Mouse (Mus musculus) megakaryocyte, embryonic 14.5 days (primary cell): ENCODE measurements around the gene Rnf145.

ENCODE experiments used
- FLI1 ChIP-seq: IDR thresholded peaks from 2 replicates; pipeline ENCODE4 v1.6.1; 2012; ENCODE audit warnings: low read length, inconsistent platforms, mixed read lengths
- GATA1 ChIP-seq: IDR thresholded peaks from 3 replicates; pipeline ENCODE4 v1.6.1; 2012; ENCODE audit warnings: mixed read lengths, low read length, inconsistent platforms, borderline replicate concordance

DNA sequence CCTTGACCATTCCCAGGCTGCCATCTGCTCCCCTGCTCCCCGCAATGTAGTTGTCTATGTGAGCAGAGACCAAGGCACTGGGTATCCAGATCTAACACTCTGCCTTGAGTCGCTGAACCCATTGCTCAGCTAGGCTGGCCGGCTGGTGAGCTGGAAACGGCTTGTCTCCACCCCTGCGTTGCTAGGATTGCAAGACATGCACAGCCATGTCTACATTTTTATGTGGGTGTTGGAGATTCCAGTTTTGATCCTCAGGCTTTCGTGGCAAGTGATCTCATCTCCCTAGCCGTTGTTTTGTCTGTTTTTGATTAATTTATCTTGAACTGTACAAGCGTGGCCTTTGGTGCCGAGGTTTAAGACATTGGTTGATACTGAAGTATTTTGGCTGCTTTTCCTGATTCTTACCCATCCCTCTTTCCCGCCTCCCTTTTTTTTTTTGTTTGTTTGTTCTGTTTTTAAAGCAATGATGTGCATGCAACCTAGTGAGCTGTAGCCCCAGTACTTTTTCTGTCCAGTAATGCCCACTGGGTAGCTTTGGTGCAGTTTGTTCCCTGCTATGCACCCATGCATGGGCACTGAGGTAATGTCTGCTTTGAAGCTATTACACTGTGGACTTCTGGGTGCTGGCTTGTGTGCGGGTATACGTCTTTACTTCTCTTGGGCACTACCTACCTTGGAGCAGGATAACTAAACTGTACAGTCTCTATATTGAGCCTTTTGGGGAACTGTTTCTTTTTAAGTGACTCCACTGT, 16.4 kb downstream of the Rnf145 start:
- no peak for TF ChIP-seq FLI1
- no peak for TF ChIP-seq GATA1
